Mouse (Mus musculus): ENCODE results near the gene Myo5c. TPM values are rescaled to one million over a fixed set of nuclear protein-coding genes. Genes with fewer than 3 reads are reported as not detected.

Gene Myo5c
- polyA plus RNA-seq, 2 experiments, result 0.41 to 0.52 TPM

- Histone ChIP-seq H3K9me3 (ENCODE audit: control insufficient read depth, low read length) (no peaks in the 10 kb centered on the region), H3K4me3 (ENCODE audit: insufficient read depth in 1 of 2, low read depth in 2 of 2, low read length in 2 of 2) (no peak overlapping the region), H3K4me2 (ENCODE audit: low read depth) (no peak overlapping the region), H3K4me1 (replicated peaks; ENCODE audit: control insufficient read depth in 2 of 2, insufficient read depth in 2 of 2, low read length in 1 of 2) (peaks cover 0 to 4% of the 10 kb centered on the region in 2 experiments; a peak in 1 of 4 replicates), H3K36me3 (replicated peaks; ENCODE audit: control insufficient read depth, insufficient read depth, low read depth) (no peaks in the 10 kb centered on the region), H3K27me3 (ENCODE audit: control insufficient read depth, insufficient read depth, low read length) (no peaks in the 10 kb centered on the region), H3K9ac (replicated peaks) (no peak overlapping the region), H3K27ac (no peak overlapping the region)
- no peak for ATAC-seq (ENCODE audit: insufficient read depth)
- WGBS (ENCODE audit: insufficient replicate concordance), result 64% methylated on average over 8 of the region's 8 CpGs
- no peak for DNase-seq (ENCODE audit: low read depth in 3 of 3, low spot score in 3 of 3)
- no peak for TF ChIP-seq CTCF (IDR thresholded peaks at IDR 0.05; ENCODE audit: low read depth)
- no peak for TF ChIP-seq EP300 (IDR thresholded peaks at IDR 0.05; ENCODE audit: low read depth)
These were observed 121.3 kb downstream of the Myo5c start for GRCm38 (mm10) chr9:75353094-75353493.

Other genes starting within 250 kb of the Myo5c start
- gene Arpp19, start 194.4 kb upstream of the Myo5c start, polyA plus RNA-seq (2012; rRNA removed), result 11.6 and 31.4 TPM in 2 replicates
- gene Arpp19, start 194.4 kb upstream of the Myo5c start, polyA plus RNA-seq (2014; fragmentation: Nextera tagmentation; extraction: Ambion mirVana), result 151 and 156 TPM in 2 replicates
- 0.87 and 1.3 TPM in 2 replicates for gene Myo5a, start 161.0 kb upstream of the Myo5c start, polyA plus RNA-seq (2012; rRNA removed)
- 1.2 and 1.6 TPM in 2 replicates for gene Myo5a, start 161.0 kb upstream of the Myo5c start, polyA plus RNA-seq (2014; fragmentation: Nextera tagmentation; extraction: Ambion mirVana)
- 0.89 and 1.1 TPM in 2 replicates for gene Gnb5, start 74.3 kb downstream of the Myo5c start, polyA plus RNA-seq (2012; rRNA removed)
- 1.2 TPM in 2 replicates for gene Gnb5, start 74.3 kb downstream of the Myo5c start, polyA plus RNA-seq (2014; fragmentation: Nextera tagmentation; extraction: Ambion mirVana)
- gene Bcl2l10, start 115.7 kb downstream of the Myo5c start, polyA plus RNA-seq (2012; rRNA removed), result not detected in 2 replicates
- gene Bcl2l10, start 115.7 kb downstream of the Myo5c start, polyA plus RNA-seq (2014; fragmentation: Nextera tagmentation; extraction: Ambion mirVana), result not detected in 2 replicates
- gene Mapk6, start 178.0 kb downstream of the Myo5c start, polyA plus RNA-seq (2012; rRNA removed), result 7.7 and 9.3 TPM in 2 replicates
- 17.1 and 20.2 TPM in 2 replicates for gene Mapk6, start 178.0 kb downstream of the Myo5c start, polyA plus RNA-seq (2014; fragmentation: Nextera tagmentation; extraction: Ambion mirVana)
- 4.5 and 8.2 TPM in 2 replicates for gene Leo1, start 209.5 kb downstream of the Myo5c start, polyA plus RNA-seq (2012; rRNA removed)
- 10.8 and 14.1 TPM in 2 replicates for gene Leo1, start 209.5 kb downstream of the Myo5c start, polyA plus RNA-seq (2014; fragmentation: Nextera tagmentation; extraction: Ambion mirVana)